Mouse (Mus musculus): ENCODE data around the gene P2rx1. TPM values are rescaled to one million over a fixed set of nuclear protein-coding genes. Genes with fewer than 3 reads are reported as not detected.

Gene P2rx1
- polyA plus RNA-seq, 1 experiment from 2014 or later = 5.6 TPM

DNA sequence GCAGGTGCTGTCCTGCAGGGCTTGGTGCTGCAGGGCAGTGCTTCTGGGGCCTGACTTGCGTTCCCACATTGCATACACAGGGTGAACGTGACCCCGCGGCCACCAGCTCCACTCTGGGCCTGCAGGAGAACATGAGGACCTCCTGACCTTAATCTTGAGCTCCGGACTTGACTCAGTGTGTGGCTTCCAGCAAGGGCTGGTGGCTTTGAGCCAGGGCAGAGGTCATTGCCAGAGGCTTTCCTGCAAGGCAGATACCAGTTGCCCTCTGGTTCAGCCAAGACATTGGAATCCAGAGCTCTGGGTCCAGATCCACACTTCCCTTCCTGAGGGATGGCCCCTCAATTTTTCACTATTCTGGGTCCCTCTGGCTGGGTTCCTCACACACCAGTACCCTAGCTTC is 15.1 kb downstream of the P2rx1 start:
- H3K36me3 ChIP-seq (ENCODE audit: control insufficient read depth, insufficient read depth) = no peaks in the 10 kb centered on the region
- H3K27ac ChIP-seq (ENCODE audit: low read length) = no peak overlapping the region
- H3K4me3 ChIP-seq (ENCODE audit: low read length) = no peak overlapping the region
- no peak overlapping the region for H3K4me2 ChIP-seq (ENCODE audit: low read depth, low read length)
- ATAC-seq (replicated peaks; ENCODE audit: extremely low read depth, insufficient read depth, low FRiP score) = no peak
- H3K4me1 ChIP-seq (ENCODE audit: control insufficient read depth, insufficient read depth, low read length) = peaks cover 14% of the 10 kb centered on the region
- no peaks in the 10 kb centered on the region for H3K9me3 ChIP-seq (replicated peaks; ENCODE audit: control insufficient read depth, low read length)
- H3K27me3 ChIP-seq (ENCODE audit: control insufficient read depth, insufficient read depth, low read length) = peaks cover 12% of the 10 kb centered on the region
- H3K9ac ChIP-seq (ENCODE audit: low read length) = no peak overlapping the region
- WGBS = 72% methylated on average over 5 of the region's 5 CpGs

DNA sequence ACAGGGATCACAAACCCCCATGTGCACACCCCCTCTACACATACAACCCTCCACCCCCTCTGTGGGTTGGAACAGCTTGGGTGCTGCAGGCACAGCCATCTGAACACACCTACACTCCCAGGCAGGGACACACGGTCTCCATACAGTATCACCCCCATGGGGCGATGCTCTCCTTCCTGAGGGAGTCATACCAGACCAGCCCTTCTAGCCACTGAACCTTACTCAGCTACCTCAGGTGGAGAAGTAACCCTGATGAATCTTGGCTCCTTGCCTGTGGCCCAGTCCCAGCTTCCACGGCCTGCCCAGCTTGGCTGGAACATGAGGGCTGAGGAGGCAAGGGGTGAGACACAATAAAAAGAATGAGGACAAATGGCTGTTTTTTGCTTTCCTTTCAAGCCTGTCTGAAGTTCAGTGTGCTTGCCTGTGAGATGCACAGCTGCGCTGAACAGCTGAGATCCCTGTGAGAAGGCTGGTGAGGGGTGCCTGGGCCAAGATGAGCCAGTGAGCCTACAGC is 16.0 kb downstream of the P2rx1 start:
- no peak overlapping the region for H3K4me2 ChIP-seq (ENCODE audit: low read depth, low read length)
- H3K4me1 ChIP-seq (ENCODE audit: control insufficient read depth, insufficient read depth, low read length) = peaks cover 19% of the 10 kb centered on the region
- no peaks in the 10 kb centered on the region for H3K36me3 ChIP-seq (ENCODE audit: control insufficient read depth, insufficient read depth)
- no peak overlapping the region; the same call in 1 of the 2 replicates for H3K27ac ChIP-seq (ENCODE audit: low read length)
- ATAC-seq (replicated peaks; ENCODE audit: extremely low read depth, insufficient read depth, low FRiP score) = no peak
- 70% methylated on average over 4 of the region's 4 CpGs for WGBS
- no peak overlapping the region for H3K4me3 ChIP-seq (ENCODE audit: low read length)
- H3K9ac ChIP-seq (ENCODE audit: low read length) = no peak overlapping the region
- peaks cover 11% of the 10 kb centered on the region for H3K27me3 ChIP-seq (ENCODE audit: control insufficient read depth, insufficient read depth, low read length)
- no peaks in the 10 kb centered on the region for H3K9me3 ChIP-seq (replicated peaks; ENCODE audit: control insufficient read depth, low read length)

DNA sequence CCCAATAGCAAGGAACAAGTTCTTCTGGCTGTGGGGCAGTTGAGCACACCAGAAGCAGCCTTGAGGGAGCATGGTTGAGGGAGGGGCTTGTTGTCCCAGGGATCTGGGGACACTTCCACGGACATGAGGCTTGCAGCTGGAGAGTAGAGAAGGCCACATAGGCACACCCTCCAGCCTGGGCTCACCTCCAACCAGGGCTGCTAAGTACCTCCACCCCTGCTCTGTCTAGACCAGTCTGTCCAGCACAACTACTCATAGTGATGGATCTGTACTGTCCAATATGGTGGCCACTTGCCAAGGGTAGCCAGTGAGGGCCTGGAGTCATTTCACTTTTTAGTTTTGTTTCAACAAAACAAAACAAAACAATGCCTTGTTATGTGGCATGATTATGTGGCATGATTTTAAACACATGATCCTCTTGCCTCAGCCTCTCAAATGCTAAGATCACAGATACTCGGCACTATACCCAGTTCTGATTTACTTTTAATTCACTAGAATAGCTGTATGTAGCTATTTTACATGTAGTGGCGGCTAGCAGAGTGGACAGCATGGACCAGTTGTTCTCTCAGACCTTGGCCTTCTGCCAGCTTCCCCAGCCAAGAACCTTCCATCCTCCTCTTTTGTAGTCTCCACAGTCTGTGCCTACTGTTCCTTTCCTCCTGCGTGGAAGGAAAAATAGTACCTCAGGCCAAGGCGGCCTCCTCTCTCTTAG is 16.6 kb downstream of the P2rx1 start:
- ATAC-seq (replicated peaks; ENCODE audit: extremely low read depth, insufficient read depth, low FRiP score) = no peak
- peaks cover 15% of the 10 kb centered on the region for H3K27me3 ChIP-seq (ENCODE audit: control insufficient read depth, insufficient read depth, low read length)
- no peak overlapping the region for H3K27ac ChIP-seq (ENCODE audit: low read length)
- H3K4me1 ChIP-seq (ENCODE audit: control insufficient read depth, insufficient read depth, low read length) = peaks cover 19% of the 10 kb centered on the region
- H3K9ac ChIP-seq (ENCODE audit: low read length) = no peak overlapping the region
- no peaks in the 10 kb centered on the region for H3K9me3 ChIP-seq (replicated peaks; ENCODE audit: control insufficient read depth, low read length)
- no peaks in the 10 kb centered on the region for H3K36me3 ChIP-seq (ENCODE audit: control insufficient read depth, insufficient read depth)
- WGBS = 54% methylated on average over 5 of the region's 5 CpGs
- H3K4me2 ChIP-seq (ENCODE audit: low read depth, low read length) = no peak overlapping the region
- no peak overlapping the region for H3K4me3 ChIP-seq (ENCODE audit: low read length)

DNA sequence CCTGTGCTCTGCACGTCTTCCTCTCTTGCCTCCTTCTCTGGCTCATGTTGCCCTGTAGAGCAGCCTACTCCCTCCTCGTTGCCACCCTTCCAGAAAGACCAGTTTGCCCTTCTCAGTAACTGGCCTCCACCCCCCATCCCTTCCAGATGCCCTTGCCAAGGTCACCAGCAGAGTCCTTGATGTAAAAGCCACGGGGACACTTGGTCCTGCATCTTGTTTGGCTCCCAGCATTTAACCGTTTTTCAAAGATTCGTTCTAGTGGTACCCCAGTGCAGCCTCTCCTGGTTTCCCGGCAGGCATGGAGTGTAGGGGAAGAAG is 17.2 kb downstream of the P2rx1 start:
- Histone ChIP-seq H3K4me2 (ENCODE audit: low read depth, low read length) (no peak overlapping the region), H3K36me3 (ENCODE audit: control insufficient read depth, insufficient read depth) (no peaks in the 10 kb centered on the region), H3K4me1 (ENCODE audit: control insufficient read depth, insufficient read depth, low read length) (peaks cover 19% of the 10 kb centered on the region), H3K9me3 (replicated peaks; ENCODE audit: control insufficient read depth, low read length) (no peaks in the 10 kb centered on the region), H3K27me3 (ENCODE audit: control insufficient read depth, insufficient read depth, low read length) (peaks cover 20% of the 10 kb centered on the region), H3K9ac (ENCODE audit: low read length) (no peak overlapping the region), H3K27ac (ENCODE audit: low read length) (no peak overlapping the region), H3K4me3 (ENCODE audit: low read length) (no peak overlapping the region)
- 63% methylated on average over 6 of the region's 6 CpGs for WGBS
- ATAC-seq (replicated peaks; ENCODE audit: extremely low read depth, insufficient read depth, low FRiP score) = no peak

- Histone ChIP-seq H3K27ac (ENCODE audit: low read length) (no peak within 1 kb of the TSS), H3K4me1 (ENCODE audit: control insufficient read depth, insufficient read depth, low read length) (peaks cover 19% of the 10 kb centered on the region), H3K9ac (ENCODE audit: low read length) (peak within 1 kb of the TSS; percentile 70), H3K4me3 (ENCODE audit: low read length) (peak within 1 kb of the TSS; percentile 71), H3K27me3 (ENCODE audit: control insufficient read depth, insufficient read depth, low read length) (peaks cover 21% of the 10 kb centered on the region), H3K9me3 (replicated peaks; ENCODE audit: control insufficient read depth, low read length) (no peaks in the 10 kb centered on the region), H3K36me3 (ENCODE audit: control insufficient read depth, insufficient read depth) (no peaks in the 10 kb centered on the region), H3K4me2 (ENCODE audit: low read depth, low read length) (peak within 1 kb of the TSS; percentile 99)
- peak; percentile 92 for ATAC-seq (replicated peaks; ENCODE audit: extremely low read depth, insufficient read depth, low FRiP score)
- WGBS = under 1% methylated on average over 57 of the region's 57 CpGs
Observed at GRCm38 (mm10) chr11:73018471-73019146, 19.7 kb downstream of the P2rx1 start, which contains the start of gene Camkk1. Gene Camkk1 (plus strand): TSS chr11:73019008.

DNA sequence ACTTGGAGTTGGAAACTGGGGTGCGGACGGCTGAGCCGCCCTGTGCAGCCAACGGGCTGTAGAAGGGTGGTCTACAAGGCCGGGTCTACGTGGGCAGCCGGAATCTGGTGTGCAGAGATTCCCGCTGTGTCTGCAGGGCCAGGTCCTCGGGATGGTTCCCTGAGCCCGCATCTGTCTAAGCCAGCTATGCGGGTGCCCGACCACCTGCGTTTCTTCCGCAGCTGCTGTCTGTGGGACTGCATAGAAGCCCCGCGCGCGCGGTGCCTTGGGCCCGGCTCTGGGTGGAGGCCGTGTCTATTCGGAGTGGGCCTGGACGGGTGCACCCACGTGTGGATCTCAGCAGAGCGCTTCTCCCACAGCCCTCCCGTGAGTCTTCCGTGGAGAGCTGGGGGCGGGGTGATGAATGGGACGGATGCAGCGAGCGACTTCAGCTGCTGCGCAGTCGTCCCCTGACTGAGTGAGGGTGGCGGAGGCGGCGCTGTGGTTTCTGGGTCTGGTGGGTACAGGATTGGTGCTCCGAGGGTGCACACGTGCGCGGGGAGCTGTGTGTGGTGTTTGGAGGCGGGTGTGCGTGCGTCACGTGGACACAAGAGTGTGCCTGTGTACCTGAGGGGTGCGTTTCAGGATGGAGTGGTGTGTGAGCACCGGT is 20.4 kb downstream of the P2rx1 start:
- peaks cover 25% of the 10 kb centered on the region for H3K4me1 ChIP-seq (ENCODE audit: control insufficient read depth, insufficient read depth, low read length)
- H3K9ac ChIP-seq (ENCODE audit: low read length) = peak overlapping the region; percentile 70
- peak; percentile 31 for ATAC-seq (replicated peaks; ENCODE audit: extremely low read depth, insufficient read depth, low FRiP score)
- no peaks in the 10 kb centered on the region for H3K9me3 ChIP-seq (replicated peaks; ENCODE audit: control insufficient read depth, low read length)
- H3K27ac ChIP-seq (ENCODE audit: low read length) = no peak overlapping the region
- no peaks in the 10 kb centered on the region for H3K36me3 ChIP-seq (ENCODE audit: control insufficient read depth, insufficient read depth)
- peak overlapping the region; percentile 99 for H3K4me2 ChIP-seq (ENCODE audit: low read depth, low read length)
- peak overlapping the region; percentile 71 for H3K4me3 ChIP-seq (ENCODE audit: low read length)
- peaks cover 21% of the 10 kb centered on the region for H3K27me3 ChIP-seq (ENCODE audit: control insufficient read depth, insufficient read depth, low read length)
- WGBS = under 1% methylated on average over 46 of the region's 46 CpGs

DNA sequence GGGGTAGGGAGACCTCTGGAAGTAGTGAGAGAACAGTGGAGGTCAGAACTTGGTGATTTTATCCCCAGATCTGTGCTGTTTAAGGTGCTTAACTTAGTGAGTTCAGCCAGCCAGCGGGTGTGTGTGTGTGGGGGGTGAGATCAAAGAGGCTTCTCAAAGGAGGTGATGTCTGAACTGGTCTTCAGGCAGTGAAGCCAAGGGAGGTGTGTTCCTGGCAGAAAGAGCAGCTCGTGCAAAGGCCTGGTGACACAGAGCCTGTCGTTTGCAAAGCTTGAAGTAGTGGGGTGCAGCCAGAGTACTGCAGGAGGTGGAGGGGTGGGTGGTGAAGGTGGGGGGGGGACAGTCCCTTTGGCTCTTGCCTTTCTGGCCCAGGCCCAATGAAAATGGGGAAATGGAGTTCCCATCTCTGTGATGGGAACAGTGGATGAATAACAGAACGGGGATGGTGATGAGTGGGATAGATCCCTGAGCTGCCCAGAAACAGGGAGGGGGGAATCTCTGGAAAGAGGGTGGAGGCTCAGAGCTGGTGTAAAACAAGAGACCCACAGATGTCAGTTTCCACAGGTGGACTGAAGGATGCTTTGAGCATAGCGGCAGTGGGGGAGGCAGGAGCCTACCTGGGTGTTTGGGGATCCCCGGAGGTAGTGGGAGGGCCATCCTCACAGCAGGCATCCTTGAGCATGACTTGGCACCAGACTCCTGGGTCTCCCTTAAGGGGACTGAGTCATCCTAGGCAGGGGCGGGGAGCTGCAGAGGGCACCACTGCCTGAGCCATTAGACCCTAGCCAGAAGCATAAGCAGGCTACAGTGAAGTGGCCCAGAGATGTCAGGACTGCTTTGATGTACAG is 22.3 kb downstream of the P2rx1 start:
- H3K4me2 ChIP-seq (ENCODE audit: low read depth, low read length) = no peak overlapping the region
- WGBS = 63% methylated on average over 7 of the region's 7 CpGs
- H3K36me3 ChIP-seq (ENCODE audit: control insufficient read depth, insufficient read depth) = no peaks in the 10 kb centered on the region
- no peak overlapping the region for H3K4me3 ChIP-seq (ENCODE audit: low read length)
- H3K27ac ChIP-seq (ENCODE audit: low read length) = no peak overlapping the region
- H3K27me3 ChIP-seq (ENCODE audit: control insufficient read depth, insufficient read depth, low read length) = peaks cover 21% of the 10 kb centered on the region
- peaks cover 17% of the 10 kb centered on the region for H3K4me1 ChIP-seq (ENCODE audit: control insufficient read depth, insufficient read depth, low read length)
- no peak overlapping the region for H3K9ac ChIP-seq (ENCODE audit: low read length)
- no peak for ATAC-seq (replicated peaks; ENCODE audit: extremely low read depth, insufficient read depth, low FRiP score)
- H3K9me3 ChIP-seq (replicated peaks; ENCODE audit: control insufficient read depth, low read length) = no peaks in the 10 kb centered on the region

GRCm38 (mm10) chr11:73023099-73023498 is 24.2 kb downstream of the P2rx1 start:
- no peak for ATAC-seq (replicated peaks; ENCODE audit: extremely low read depth, insufficient read depth, low FRiP score)
- Histone ChIP-seq H3K36me3 (ENCODE audit: control insufficient read depth, insufficient read depth) (no peaks in the 10 kb centered on the region), H3K27me3 (ENCODE audit: control insufficient read depth, insufficient read depth, low read length) (peaks cover 18% of the 10 kb centered on the region), H3K4me1 (ENCODE audit: control insufficient read depth, insufficient read depth, low read length) (peaks cover 22% of the 10 kb centered on the region), H3K4me2 (ENCODE audit: low read depth, low read length) (no peak overlapping the region), H3K9ac (ENCODE audit: low read length) (no peak overlapping the region), H3K9me3 (replicated peaks; ENCODE audit: control insufficient read depth, low read length) (no peaks in the 10 kb centered on the region), H3K27ac (ENCODE audit: low read length) (no peak overlapping the region), H3K4me3 (ENCODE audit: low read length) (no peak overlapping the region)
- 59% methylated on average over 9 of the region's 9 CpGs for WGBS
